ENCODE assay signal across 13 mouse cellular contexts in genomic region chr17:55961631-55962030, GRCm38 (mm10). TPM values are rescaled to one million over a fixed set of nuclear protein-coding genes. Genes with fewer than 3 reads are reported as not detected.
"Had no signal": no experiment of that assay in that cellular context is flagged by ENCODE, and none has a peak within 500 bp of the region (broad histone marks: within the 10 kb centered on the region; RNA-seq: fewer than 3 reads in every experiment).

No protein-coding gene starts in this region.

- H3K27ac ChIP-seq: kidney, embryonic 15.5 days; limb, embryonic 15.5 days; liver, embryonic 13.5 days; midbrain, embryonic 12.5 days; neural tube, embryonic 13.5 days had no signal

- H3K4me3 ChIP-seq: kidney, embryonic 15.5 days; limb, embryonic 15.5 days; liver, embryonic 13.5 days; midbrain, embryonic 12.5 days; neural tube, embryonic 13.5 days had no signal

- ATAC-seq: midbrain, embryonic 16.5 days had no signal

- DNase-seq: kidney, postnatal 14 days; liver, embryonic 13.5 days; lung, adult 18-20 months; retina, postnatal 1 day; right cerebral cortex, postnatal 4 days; spleen, adult 18-20 months; thymus, postnatal 4 days had no signal

- H3K9ac ChIP-seq: kidney, embryonic 15.5 days; limb, embryonic 15.5 days; liver, embryonic 13.5 days; midbrain, embryonic 12.5 days; neural tube, embryonic 13.5 days had no signal

- H3K27me3 ChIP-seq: kidney, embryonic 15.5 days; limb, embryonic 15.5 days; liver, embryonic 13.5 days; midbrain, embryonic 12.5 days; neural tube, embryonic 13.5 days had no signal

- H3K9me3 ChIP-seq: kidney, embryonic 15.5 days; limb, embryonic 15.5 days; liver, embryonic 13.5 days; midbrain, embryonic 12.5 days; neural tube, embryonic 13.5 days had no signal

- H3K4me2 ChIP-seq: kidney, embryonic 15.5 days; limb, embryonic 15.5 days; liver, embryonic 13.5 days; midbrain, embryonic 12.5 days; neural tube, embryonic 13.5 days had no signal

RNA-seq across cellular contexts. Expression of gene Shd, which starts 8.6 kb away (rescaled TPM):
- total RNA-seq: megakaryocyte-erythroid progenitor cell, adult 5-6 weeks had no signal

RNA-seq across cellular contexts. Expression of gene Fsd1, which starts 24.7 kb away (rescaled TPM):
- total RNA-seq: megakaryocyte-erythroid progenitor cell, adult 5-6 weeks had no signal
